Mouse (Mus musculus): ENCODE measurements around the gene Nudcd3.

GRCm38 (mm10) chr11:6066176-6066575 lies 134.0 kb downstream of the Nudcd3 start, which contains the start of gene Camk2b:
- no peak for TF ChIP-seq CTCF (IDR thresholded peaks at IDR 0.05; ENCODE audit: low read depth)
- TF ChIP-seq EP300 (IDR thresholded peaks at IDR 0.05; ENCODE audit: low read depth) = no peak
